Mouse (Mus musculus) forebrain, embryonic 14.5 days (tissue): ENCODE data around the gene Usp50. TPM values are rescaled to one million over a fixed set of nuclear protein-coding genes. Genes with fewer than 3 reads are reported as not detected.

Source experiments
- ATAC-seq: fragments of 200-750 bp; cut with Nextera tagmentation; 2 replicates; pipeline ENCODE4 v1.8.0; 2017; ENCODE audit warnings: mild to moderate bottlenecking, moderate library complexity
- DNase-seq: peaks from one replicate; pipeline ENCODE4 v3.0.0-alpha.2; 2015; ENCODE audit warnings: low spot score
- H3K27ac ChIP-seq: fragments of 300-500 bp; sonication (generic); 2 replicates; pipeline ENCODE4 v1.5.1; 2014; ENCODE audit warnings: low read depth, mild to moderate bottlenecking, control low read depth, low read length, moderate library complexity
- H3K27me3 ChIP-seq: fragments of 300-500 bp; sonication (generic); replicated peaks from 2 replicates; pipeline ENCODE4 v1.6.1; 2014; ENCODE audit warnings: low read length, control low read depth, mixed read lengths; ENCODE audit not compliant: control insufficient read depth, insufficient read depth
- H3K36me3 ChIP-seq: fragments of 300-500 bp; sonication (generic); 2 replicates; pipeline ENCODE4 v1.6.1; 2014; ENCODE audit warnings: low read length, control low read depth; ENCODE audit not compliant: control insufficient read depth, insufficient read depth
- H3K4me1 ChIP-seq: fragments of 300-500 bp; sonication (generic); 2 replicates; pipeline ENCODE4 v1.6.1; 2014; ENCODE audit warnings: antibody characterized with exemption, low read length, control low read depth; ENCODE audit not compliant: control insufficient read depth, insufficient read depth
- H3K4me2 ChIP-seq: fragments of 300-500 bp; sonication (generic); 2 replicates; pipeline ENCODE4 v1.6.1; 2014; ENCODE audit warnings: mild to moderate bottlenecking, control low read depth, low read length
- H3K4me3 ChIP-seq: fragments of 300-500 bp; sonication (generic); 2 replicates; pipeline ENCODE4 v1.5.1; 2014; ENCODE audit warnings: low read depth, low read length, control low read depth
- H3K9ac ChIP-seq: fragments of 300-500 bp; sonication (generic); 2 replicates; pipeline ENCODE4 v1.6.1; 2014; ENCODE audit warnings: mild to moderate bottlenecking, low read length, control low read depth, moderate library complexity
- H3K9me3 ChIP-seq: fragments of 300-500 bp; sonication (generic); replicated peaks from 2 replicates; pipeline ENCODE4 v1.6.1; 2016; ENCODE audit warnings: low read length, control low read depth, mixed read lengths; ENCODE audit not compliant: control insufficient read depth
- whole genome bisulfite sequencing: fragments of 180-500 bp; shearing (Covaris S2); extraction: QIAGEN DNeasy Blood & Tissue Kit; methylation state at CpG from one replicate; pipeline ENCODE4 v1.1.7; 2014; 5-methylcytosine and 5-hydroxymethylcytosine counted together
- polyA plus RNA-seq: library from polyadenylated mRNA; unstranded; fragments of >200 nt; fragmentation: Nextera tagmentation; extraction: Ambion mirVana; gene quantifications from 2 replicates; pipeline ENCODE4 v1.2.1, GENCODE M21; 2014

Usp50 gene
- polyA plus RNA-seq, 1 experiment from 2014 or later = 2.2 TPM

- ATAC-seq (no peak), DNase-seq (no peak)
- Histone ChIP-seq H3K9ac (no peak overlapping the region), H3K27me3 (no peaks in the 10 kb centered on the region), H3K27ac (no peak overlapping the region), H3K4me3 (no peak overlapping the region), H3K9me3 (no peaks in the 10 kb centered on the region), H3K4me1 (peaks cover 1% of the 10 kb centered on the region; the same call in 1 of the 2 replicates), H3K36me3 (no peaks in the 10 kb centered on the region), H3K4me2 (no peak overlapping the region)
Observed at GRCm38 (mm10) chr2:126712950-126713349, 70.3 kb downstream of the Usp50 start.

GRCm38 (mm10) chr2:126712526-126712925 lies 70.7 kb downstream of the Usp50 start:
- Histone ChIP-seq H3K4me3 (no peak overlapping the region), H3K4me2 (no peak overlapping the region), H3K27ac (no peak overlapping the region), H3K27me3 (no peaks in the 10 kb centered on the region), H3K4me1 (peaks cover 4% of the 10 kb centered on the region; the same call in 1 of the 2 replicates), H3K9ac (no peak overlapping the region), H3K36me3 (no peaks in the 10 kb centered on the region), H3K9me3 (no peaks in the 10 kb centered on the region)
- DNase-seq (no peak), ATAC-seq (no peak)
- 95% methylated on average over 5 of the region's 5 CpGs for WGBS

- 81% methylated on average over 4 of the region's 4 CpGs for WGBS
- DNase-seq = no peak
- Histone ChIP-seq H3K4me3 (peak overlapping the region; percentile 75; the same call in 1 of the 2 replicates), H3K9me3 (no peaks in the 10 kb centered on the region), H3K4me1 (peaks cover 4% of the 10 kb centered on the region; the same call in 1 of the 2 replicates), H3K27ac (no peak overlapping the region), H3K9ac (no peak overlapping the region), H3K27me3 (0 out of 2 replicates have a peak, but pooled peaks cover 3% of the 10 kb centered on the region), H3K4me2 (peak overlapping the region; percentile 74), H3K36me3 (no peaks in the 10 kb centered on the region)
- no peak for ATAC-seq
Observed at GRCm38 (mm10) chr2:126708361-126708760, 74.9 kb downstream of the Usp50 start.

GRCm38 (mm10) chr2:126707438-126707779 lies 75.9 kb downstream of the Usp50 start:
- DNase-seq = no peak
- peak overlapping the region; percentile 79 for H3K27ac ChIP-seq
- H3K4me2 ChIP-seq = peak overlapping the region; percentile 74
- no peaks in the 10 kb centered on the region for H3K36me3 ChIP-seq
- no peaks in the 10 kb centered on the region for H3K9me3 ChIP-seq
- H3K4me3 ChIP-seq = peak overlapping the region; percentile 75
- 0 out of 2 replicates have a peak, but pooled peaks cover 3% of the 10 kb centered on the region for H3K27me3 ChIP-seq
- H3K9ac ChIP-seq = peak overlapping the region; percentile 87
- H3K4me1 ChIP-seq = peaks cover 4% of the 10 kb centered on the region; the same call in 1 of the 2 replicates
- peak; percentile 80 for ATAC-seq
- under 1% methylated on average over 22 of the region's 23 CpGs for WGBS

GRCm38 (mm10) chr2:126706759-126707437 lies 76.4 kb downstream of the Usp50 start, which contains the start of gene Usp8:
Usp8 (plus strand) TSS chr2:126707328.
- DNase-seq (peak; percentile 99), ATAC-seq (peak; percentile 100)
- H3K27me3 ChIP-seq = 0 out of 2 replicates have a peak, but pooled peaks cover 3% of the 10 kb centered on the region
- H3K4me1 ChIP-seq = peaks cover 4% of the 10 kb centered on the region; the same call in 1 of the 2 replicates
- H3K4me2 ChIP-seq = peak within 1 kb of the TSS; percentile 74
- no peaks in the 10 kb centered on the region for H3K36me3 ChIP-seq
- H3K9me3 ChIP-seq = no peaks in the 10 kb centered on the region
- H3K9ac ChIP-seq = peak within 1 kb of the TSS; percentile 87
- H3K4me3 ChIP-seq = peak within 1 kb of the TSS; percentile 75
- WGBS = 2% methylated on average over 47 of the region's 47 CpGs
- peak within 1 kb of the TSS; percentile 79 for H3K27ac ChIP-seq

- DNase-seq (no peak), ATAC-seq (no peak)
- Histone ChIP-seq H3K36me3 (no peaks in the 10 kb centered on the region), H3K4me1 (no peaks in the 10 kb centered on the region), H3K27me3 (no peaks in the 10 kb centered on the region), H3K9me3 (no peaks in the 10 kb centered on the region), H3K4me3 (no peak overlapping the region), H3K9ac (no peak overlapping the region), H3K27ac (no peak overlapping the region), H3K4me2 (no peak overlapping the region)
- 85% methylated on average over 6 of the region's 6 CpGs for WGBS
Observed at GRCm38 (mm10) chr2:126695285-126695684, 88.0 kb downstream of the Usp50 start.

GRCm38 (mm10) chr2:126691290-126691689 lies 92.0 kb downstream of the Usp50 start:
- Histone ChIP-seq H3K4me2 (no peak overlapping the region), H3K27ac (no peak overlapping the region), H3K9me3 (no peaks in the 10 kb centered on the region), H3K27me3 (no peaks in the 10 kb centered on the region), H3K4me1 (no peaks in the 10 kb centered on the region), H3K4me3 (no peak overlapping the region), H3K36me3 (no peaks in the 10 kb centered on the region), H3K9ac (no peak overlapping the region)
- 84% methylated on average over 3 of the region's 3 CpGs for WGBS
- no peak for DNase-seq
- no peak for ATAC-seq

GRCm38 (mm10) chr2:126682937-126683336 lies 100.3 kb downstream of the Usp50 start:
- Histone ChIP-seq H3K27ac (no peak overlapping the region), H3K4me2 (no peak overlapping the region), H3K9me3 (no peaks in the 10 kb centered on the region; the same call in 1 of the 2 replicates), H3K27me3 (no peaks in the 10 kb centered on the region), H3K36me3 (peaks cover 9% of the 10 kb centered on the region), H3K4me1 (no peaks in the 10 kb centered on the region), H3K4me3 (no peak overlapping the region), H3K9ac (no peak overlapping the region)
- ATAC-seq = no peak
- no peak for DNase-seq
- 89% methylated on average over 1 of the region's 1 CpGs for WGBS

- DNase-seq (no peak), ATAC-seq (no peak)
- no peak overlapping the region for H3K4me3 ChIP-seq
- H3K27me3 ChIP-seq = no peaks in the 10 kb centered on the region
- no peak overlapping the region for H3K4me2 ChIP-seq
- H3K27ac ChIP-seq = no peak overlapping the region
- no peaks in the 10 kb centered on the region; the same call in 1 of the 2 replicates for H3K9me3 ChIP-seq
- H3K4me1 ChIP-seq = no peaks in the 10 kb centered on the region
- peaks cover 9% of the 10 kb centered on the region for H3K36me3 ChIP-seq
- no peak overlapping the region for H3K9ac ChIP-seq
- WGBS = 97% methylated on average over 2 of the region's 2 CpGs
Observed at GRCm38 (mm10) chr2:126682333-126682732, 100.9 kb downstream of the Usp50 start.
